Mouse (Mus musculus): ENCODE measurements around the gene Nr4a1.

The Nr4a1 gene

DNA sequence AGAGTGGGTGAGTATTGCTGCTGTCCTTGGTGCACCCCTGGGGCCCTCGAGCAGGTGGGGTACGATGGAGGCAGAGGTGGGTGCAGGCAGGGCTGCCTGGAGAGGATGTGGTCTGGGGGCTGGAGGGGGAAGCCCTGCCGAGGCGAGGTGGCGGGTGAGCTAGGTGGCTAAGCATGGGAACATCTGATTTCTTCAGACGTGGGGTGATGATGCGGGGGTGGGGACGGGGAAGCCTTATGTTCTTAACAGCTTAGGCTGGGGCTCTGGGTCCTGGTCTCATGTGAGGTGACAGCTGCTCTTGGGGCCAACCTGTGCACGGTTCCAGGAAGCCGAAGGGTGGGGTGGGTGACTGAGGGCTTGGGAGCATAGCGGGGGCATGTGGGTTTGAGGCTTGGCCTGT lies 4.4 kb downstream of the Nr4a1 start:
- DNase-seq, result no peak

DNA sequence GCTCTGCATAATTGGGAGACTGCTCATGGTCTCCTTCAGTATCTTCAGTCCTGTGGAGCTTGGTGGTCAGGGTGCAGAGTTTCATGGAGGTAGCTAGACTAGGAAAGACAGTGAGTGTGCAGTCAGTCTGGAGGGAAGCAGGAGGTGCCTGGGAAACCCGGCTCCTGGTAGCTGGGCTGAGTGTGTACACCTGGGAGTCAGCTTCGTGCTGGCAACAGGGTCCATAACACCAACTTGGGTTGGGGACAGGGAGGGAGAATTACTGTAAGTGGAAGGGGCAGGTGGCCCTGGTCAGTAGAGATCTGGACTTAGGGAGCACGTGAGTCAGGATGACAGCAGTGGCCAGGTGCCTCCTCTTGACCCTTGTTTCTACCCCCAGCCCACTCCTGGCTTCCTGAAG lies 5.9 kb downstream of the Nr4a1 start:
- DNase-seq, result no peak

DNA sequence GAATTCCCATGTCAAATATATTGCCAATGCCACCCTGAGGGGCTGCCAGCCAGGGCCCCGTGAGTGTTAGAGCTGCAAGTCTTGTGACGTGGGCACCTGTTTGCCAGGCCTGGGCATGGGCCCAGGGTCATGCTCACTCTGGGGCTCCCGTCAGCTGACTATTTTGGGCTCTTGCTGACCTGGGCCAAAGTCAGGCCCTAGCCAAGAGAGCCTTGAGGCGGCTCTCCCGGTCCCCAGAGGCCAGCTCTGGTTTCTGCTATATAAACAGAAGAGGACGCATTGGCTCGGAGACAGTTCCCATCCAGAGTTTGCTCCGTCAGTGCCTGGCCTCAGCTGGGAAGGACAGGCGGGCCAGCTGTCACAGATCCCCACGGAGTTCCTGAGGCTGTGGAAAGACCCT lies 6.3 kb downstream of the Nr4a1 start:
- DNase-seq, result no peak

DNA sequence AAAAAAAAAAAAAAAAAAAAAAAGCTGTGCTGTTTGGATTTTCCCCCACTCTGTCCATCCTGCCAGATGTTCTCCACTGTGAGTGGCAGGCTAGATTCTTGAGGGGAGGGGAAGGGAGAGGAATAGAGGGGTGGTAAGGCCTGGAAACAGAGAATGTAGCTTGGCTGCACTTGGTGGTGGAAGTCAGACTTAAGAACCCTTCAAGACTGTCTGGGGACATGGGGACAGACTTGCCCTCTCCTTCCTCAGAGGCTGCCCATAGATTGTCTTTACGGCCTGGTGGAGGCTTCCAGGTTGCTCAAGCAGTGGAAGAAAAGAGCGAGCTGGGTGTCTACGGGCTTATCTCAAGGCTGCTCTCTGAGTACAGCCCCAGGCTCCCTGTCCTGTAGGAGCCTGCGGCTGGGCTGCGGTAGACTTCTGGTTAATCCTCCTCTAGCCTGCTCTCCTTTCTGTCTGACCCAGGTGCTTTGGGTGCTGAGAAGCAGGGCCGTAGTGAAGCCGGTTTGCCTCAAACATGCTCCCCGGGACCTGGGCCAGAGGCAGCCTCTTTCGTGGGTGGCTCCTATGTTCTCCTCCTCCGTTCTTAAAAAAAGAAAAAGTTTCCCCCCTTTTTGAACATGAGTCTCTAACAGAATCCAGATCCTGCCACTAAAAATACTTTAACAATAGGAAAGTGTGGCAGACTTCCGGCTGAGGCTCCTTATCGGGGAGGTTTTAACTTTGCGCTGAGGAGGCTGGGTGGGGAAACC lies 7.0 kb downstream of the Nr4a1 start:
- no peak for DNase-seq

DNA sequence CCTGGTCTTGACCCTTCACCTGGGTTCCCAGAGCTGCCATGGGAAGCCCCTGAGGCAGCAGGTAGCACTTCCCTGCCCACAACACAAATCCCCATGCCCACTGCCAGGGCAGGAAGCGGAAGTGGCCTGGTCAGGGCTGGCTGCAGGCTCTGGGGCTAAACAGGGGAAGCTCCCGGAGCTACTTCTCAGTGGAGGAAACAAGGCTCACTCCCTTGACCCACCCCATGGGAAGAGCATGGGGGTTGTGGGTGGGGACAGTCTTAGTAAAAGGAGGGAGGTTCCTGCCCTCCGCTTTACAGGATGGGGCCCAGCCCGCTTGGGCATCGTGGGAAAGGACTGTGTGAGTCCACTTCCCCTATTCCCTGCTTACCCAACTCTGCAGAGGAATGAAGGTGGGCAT lies 8.4 kb downstream of the Nr4a1 start:
- no peak for DNase-seq

DNA sequence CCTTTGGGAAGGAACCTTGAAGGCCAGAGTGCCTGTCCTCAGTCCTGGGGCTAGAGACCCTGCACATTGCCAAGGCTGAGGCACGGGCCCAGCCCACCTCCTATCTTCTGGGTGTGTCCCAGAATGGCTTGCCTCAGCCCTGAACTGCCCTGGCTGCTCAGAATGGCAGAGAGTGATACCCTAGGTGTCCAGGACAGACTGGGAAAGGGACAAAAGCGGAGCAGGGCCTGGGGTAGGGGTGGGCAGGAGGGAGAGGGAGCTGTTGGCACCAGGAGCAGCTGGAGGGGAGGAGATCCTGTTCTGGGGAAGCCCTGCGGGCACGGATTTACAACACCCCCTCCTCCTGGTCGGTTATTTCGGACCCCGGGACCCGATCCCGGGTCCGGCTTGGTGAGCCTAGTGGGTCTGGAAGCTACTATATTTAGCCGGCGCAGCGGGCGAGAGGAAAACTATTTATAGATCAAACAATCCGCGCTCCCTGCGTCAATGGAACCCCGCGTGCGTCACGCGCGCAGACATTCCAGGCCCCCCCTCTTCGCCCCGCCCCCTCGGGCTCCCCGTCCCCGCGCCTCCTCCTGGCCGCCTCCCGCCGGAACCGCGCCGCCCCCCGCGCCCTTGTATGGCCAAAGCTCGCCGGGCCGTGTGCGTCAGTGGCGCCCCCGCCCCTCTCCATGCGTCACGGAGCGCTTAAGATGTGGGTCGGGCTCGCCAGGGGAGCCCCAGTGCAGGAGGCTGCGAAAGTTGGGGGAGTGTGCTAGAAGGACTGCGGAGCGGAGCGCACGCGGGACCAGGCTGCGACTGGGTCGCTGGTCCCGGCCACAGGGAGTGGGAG lies 12.3 kb downstream of the Nr4a1 start:
- DNase-seq, result peak; percentile 96

DNA sequence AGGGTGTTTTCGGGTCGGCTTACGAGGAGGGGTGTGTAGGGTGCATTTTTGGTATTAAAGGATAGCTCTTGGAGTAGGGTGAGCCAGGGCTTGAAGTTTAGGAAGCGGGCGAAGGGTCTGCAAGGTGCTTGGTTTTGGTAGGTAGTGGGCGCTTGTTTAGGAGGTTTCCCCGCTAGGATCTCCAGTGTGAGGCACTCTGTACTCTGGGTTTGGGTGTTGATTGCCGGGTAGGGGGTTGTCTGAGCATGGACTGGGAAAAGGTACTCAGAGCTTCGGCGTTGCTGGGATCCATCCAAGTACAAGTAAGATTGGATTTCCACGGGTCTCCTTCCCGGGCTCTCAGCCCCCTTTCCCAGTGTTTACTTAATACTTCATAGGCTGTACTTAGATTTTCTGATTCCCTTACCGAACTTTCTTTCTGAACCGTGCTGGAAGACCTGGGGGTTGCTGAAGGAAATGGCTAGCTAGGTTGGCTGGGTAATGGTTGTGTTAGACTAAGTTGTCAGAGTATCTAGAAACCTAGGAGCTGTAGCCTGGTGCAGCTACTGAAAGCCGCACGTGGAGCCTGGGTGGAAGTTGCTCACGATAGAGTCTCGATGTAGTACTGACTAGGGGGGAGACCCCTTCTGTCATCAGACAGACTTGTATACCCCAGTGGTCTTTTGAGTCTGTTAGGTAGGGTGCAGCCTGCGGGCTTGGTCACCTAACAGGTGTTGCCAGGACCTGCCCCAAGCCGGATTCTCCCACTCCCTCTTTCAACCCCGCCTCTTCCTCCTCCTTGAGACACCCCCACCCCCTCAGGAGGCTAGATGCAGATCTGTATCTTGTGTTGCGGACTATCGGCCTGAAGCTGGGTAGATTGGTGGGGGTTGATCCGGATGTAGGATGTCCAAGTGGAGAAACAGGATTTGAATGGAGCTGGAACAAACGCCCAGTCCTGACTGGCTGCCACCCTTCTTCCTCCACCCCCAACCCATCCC lies 13.3 kb downstream of the Nr4a1 start:
- no peak for DNase-seq

DNA sequence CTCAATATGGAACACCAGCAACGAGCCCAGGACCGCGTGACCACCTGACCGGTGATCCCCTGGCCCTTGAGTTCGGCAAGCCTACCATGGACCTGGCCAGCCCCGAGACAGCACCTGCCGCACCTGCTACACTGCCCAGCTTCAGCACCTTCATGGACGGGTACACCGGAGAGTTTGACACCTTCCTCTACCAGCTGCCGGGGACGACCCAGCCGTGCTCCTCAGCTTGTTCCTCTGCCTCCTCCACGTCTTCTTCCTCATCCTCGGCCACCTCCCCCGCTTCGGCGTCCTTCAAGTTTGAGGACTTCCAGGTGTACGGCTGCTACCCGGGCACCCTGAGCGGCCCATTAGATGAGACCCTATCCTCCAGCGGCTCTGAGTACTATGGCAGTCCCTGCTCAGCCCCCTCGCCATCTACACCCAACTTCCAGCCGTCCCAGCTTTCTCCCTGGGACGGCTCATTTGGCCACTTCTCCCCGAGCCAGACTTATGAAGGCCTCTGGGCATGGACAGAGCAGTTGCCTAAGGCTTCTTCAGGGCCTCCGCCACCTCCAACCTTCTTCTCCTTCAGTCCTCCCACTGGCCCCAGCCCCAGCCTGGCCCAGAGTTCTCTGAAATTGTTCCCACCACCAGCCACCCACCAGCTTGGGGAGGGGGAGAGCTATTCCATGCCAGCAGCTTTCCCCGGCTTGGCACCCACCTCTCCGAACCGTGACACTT lies 16.2 kb downstream of the Nr4a1 start:
- DNase-seq, result no peak

DNA sequence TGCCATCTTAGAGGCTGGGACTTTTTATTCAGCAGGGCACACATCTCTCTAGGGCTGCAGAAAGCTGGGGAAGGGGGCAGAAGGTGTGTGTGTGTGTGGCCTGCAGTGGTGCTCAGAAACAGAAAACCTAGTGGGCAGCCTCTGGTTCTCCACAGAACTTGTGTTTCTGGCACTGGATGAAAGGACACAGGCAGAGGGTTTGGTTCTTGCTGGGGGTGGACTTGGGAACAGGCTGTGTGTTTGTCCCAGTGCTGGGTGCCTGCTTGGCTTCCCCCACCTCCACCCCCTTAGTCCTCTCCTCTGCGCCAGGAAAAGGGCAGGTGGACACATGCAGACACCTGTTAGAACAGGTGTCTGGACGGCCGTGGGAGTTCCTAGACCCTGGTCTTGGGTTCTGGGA lies 17.0 kb downstream of the Nr4a1 start:
- DNase-seq, result no peak

DNA sequence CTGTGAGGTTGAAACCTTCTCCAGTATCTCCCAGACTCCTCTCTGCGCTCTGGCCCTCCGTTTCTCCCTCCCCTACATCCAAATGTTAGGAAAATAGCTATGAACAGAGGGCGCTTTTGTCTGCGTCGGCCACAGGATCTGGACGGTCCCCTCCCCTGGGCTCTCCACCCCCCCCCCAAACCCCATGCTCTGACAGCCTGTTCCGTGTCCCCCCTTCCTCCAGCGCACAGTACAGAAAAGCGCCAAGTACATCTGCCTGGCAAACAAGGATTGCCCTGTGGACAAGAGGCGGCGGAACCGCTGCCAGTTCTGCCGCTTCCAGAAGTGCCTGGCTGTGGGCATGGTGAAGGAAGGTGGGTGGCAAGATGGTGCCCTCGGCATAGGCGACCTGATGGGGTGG lies 17.4 kb downstream of the Nr4a1 start:
- no peak for DNase-seq

DNA sequence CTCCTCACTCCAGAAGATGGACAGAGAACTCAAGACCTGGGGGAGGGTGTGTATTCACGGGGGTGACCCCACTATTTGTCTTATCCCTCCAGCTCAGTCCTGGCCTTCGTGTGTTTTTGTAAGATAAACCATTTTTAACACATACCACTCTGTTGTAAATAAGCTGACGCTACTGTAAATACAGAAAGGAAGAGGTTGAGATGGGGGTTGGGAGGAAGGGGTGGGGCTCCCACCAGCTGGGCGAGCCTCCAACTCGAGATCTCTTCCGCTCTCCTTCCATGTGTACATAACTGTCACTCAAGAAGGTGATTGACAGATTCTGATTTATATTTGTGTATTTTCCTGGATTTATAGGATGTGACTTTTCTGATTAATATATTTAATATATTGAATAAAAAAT lies 20.3 kb downstream of the Nr4a1 start:
- DNase-seq, result no peak

DNA sequence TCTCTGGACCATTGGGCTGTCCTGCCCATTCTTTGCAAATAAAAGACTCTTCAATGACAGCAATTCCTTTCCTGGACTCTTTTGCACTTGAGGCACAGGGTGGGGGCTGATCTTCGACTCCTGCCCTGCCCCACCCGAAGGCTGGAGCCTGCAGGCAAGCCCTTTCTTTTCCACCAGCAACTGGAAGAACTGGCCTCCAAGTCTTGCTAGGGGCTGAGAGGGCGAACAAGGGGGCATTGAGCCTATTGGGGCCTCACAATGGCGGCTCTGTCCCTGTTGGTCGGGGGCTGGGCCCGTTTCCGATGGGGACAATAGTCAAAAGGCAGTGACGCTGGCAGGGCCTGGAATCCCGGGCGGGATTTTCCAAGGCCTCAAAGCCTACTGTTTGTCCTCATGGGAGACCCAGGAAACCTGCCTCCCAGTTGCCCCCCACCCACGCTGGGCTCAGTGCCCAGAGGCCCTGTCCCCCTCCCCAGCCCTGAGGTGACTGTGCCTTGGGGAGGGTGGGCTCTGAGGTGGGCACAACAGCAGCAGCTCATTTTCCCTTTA lies 23.4 kb downstream of the Nr4a1 start:
- peak; percentile 67 for DNase-seq

DNA sequence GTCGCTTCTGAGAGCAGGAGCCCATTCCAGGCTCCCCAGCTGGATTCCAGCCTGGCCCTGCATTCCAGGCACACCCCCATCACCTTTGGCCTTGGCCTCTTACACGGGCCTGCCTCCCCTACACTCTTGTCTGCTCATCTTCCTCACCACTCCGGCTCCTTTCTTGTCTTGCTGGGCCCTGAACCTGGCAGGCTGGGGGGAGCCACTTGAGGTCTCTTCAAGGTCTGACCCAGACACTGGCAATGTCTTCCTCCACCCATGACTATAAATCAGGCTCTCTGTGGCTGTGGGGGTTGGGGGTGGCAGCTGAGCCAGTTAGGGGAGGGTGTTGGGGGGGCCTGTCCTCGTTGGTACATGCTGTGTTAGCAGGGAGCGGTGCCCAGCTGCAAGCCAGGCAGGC lies 24.5 kb downstream of the Nr4a1 start:
- DNase-seq, result no peak

DNA sequence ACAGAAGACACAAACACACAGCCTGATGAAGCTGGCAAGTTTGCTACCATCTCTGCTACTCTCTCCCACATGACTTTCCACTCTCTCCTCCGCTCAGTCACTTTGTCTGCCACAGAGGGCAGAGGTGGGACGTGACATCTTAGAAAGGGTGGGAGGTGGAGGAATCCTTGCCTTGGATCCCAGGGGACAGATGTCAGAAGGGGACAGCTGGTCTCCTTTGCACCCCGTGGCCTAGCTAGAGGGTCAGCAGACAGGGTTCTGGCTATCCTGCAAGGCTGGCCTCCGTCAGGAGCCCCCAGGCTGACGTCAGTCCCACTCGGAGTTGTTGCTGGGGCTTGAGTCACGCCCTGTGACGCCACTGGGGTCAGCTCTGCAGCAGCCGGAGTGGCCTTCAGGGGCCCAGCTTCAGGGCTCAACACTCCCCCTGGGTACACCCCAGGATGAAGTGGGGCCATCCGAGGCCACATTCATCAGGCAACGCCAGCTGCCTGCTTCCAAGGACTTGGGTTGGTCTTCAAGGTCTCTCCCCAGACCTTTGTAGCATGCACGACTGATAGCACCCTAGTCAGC lies 25.4 kb downstream of the Nr4a1 start:
- DNase-seq, result no peak

DNA sequence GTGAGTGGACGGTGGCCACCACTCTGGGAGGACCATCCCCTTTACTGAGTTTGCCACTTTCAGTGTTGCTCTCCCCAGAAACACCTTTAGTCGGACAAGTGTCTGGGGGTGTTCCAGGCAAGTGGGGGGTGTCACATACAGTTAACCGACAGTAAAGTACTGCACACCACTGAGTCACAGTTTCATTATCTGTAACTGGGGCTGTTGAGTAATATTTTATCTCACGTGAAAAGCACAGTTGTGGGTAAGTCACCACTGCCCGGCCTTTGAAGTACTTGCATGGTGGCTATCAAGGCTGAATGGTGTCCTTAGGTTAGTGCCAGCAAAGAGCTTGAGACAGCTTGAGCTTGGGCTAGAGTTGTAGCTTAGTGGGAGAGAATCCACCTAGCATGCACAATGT lies 28.4 kb downstream of the Nr4a1 start:
- DNase-seq, result no peak

DNA sequence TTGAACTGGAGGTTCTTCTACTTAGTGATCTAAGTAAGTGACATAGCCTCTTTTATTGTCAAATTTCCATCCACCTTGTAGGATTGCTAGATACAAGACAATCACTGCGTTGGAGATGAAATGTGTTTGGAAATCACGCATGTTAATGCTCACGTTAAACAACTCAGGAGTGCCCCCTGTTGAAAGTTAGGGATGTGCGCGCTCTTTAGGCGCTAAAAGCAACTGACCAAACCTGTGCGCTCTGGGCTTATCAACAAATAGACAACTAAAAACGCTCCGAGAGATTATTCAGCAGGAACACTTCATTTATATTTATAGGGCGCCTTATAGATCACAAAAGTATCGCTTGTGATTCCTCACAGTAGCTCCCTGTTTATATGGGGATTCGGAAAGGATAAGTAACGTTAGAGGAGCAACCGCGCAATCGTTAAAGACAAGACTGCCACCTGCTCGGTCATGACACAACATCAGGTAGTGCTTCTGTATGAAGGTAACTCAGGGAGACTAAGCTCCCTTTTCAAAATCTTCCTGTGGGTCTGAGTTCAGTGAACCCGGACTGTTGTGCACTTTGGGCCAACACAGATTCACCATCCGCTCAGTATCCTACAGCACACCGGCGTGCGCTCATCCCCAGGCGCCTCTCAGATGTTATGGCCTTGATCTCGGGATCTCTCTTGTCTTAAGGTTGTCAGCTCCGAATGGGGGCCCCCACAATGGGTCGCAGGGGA lies 29.3 kb downstream of the Nr4a1 start:
- DNase-seq, result no peak

DNA sequence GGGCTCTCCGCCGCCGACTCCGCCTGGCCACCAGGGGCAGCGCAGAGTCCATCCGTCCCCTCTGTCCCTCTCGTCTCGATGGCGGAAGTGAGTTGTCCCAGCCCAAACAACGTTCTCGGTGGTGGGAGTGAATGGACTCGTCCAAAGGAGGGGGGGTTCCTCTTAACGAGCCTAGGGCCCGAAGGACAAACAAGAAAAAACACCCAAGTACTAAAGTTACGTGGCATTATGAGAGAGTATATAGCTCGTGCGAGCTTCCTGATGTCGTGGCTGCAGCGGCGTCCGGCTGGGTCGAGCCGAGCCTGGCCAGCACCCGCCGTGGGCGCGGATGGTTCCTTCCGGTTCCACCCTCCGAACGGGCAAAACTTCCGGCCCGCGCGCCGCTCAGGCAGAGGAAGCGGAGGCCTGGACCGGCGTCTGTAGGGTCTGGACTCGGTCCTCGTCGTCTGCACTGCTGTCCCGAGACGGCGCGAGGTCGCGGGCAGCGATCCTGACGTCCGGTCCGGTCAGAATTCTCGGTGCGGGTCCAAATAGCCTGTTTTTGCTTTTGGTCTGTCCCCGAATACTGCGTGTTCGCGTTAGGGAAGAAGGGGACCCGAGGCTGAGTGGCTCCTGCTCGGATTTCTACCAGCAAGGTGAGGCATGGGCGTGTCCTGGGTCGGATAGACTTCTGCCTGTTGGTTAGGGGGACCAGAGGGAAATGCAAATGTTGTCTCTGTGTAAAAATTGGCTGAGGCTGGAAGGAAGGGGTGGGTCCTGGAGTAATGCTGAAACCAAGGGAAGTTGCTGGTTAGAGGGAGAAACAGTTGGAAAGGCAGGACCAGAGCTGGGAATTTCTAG lies 30.1 kb downstream of the Nr4a1 start, which contains the start of gene Atg101:
Gene Atg101, plus strand, starts transcription at position 362 of the 840 bp plus-strand sequence.
- peak; percentile 90 for DNase-seq

DNA sequence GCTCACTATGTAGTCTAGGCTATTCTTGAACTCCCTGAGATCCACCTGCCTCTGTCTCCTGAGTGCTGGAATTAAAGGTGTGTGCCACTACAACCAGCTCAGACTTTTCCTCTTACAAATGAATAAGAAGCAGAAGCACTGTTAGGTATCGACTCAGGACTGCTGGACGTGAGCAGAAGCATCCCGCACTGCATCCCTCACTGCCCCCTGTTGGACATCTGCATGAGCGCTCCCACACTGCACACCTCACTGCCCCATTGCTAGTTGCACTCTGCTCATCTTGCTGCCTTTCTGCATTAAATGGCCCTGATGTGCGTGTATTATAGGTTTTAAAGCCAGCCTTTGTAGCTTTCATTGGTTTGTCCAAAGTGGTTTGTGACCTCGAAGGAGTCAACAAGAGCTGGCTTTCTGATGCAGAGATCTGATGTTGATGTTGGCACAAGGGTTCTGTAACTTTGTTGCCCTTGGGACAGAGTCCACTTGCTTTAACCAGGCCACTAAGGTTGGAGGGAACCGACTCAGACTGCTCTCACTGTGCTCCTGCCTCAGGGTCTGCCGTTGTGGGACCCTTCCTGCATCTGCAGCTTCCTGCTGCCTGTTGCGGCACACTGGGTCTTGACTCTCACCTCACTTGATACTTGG lies 32.2 kb downstream of the Nr4a1 start:
- no peak for DNase-seq

DNA sequence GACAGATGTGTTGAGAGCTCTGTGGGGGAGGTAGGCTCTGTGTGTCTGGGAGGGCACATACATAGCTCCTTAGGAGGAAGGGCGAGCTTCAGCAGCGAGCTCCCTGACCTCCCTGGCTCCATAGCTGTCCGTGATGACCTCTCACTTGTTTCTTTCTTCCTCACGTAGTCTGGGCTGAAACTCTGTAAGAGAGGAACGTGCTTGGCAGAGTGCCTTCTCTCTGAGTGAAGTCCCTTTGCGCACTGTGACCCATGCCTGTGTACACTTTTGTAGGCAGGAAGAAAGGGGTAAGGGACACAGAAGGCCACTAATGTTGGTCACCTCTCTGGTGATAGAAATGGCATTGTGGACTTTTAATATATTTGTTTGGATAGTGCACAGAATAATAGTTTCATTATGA lies 33.3 kb downstream of the Nr4a1 start:
- DNase-seq, result no peak

DNA sequence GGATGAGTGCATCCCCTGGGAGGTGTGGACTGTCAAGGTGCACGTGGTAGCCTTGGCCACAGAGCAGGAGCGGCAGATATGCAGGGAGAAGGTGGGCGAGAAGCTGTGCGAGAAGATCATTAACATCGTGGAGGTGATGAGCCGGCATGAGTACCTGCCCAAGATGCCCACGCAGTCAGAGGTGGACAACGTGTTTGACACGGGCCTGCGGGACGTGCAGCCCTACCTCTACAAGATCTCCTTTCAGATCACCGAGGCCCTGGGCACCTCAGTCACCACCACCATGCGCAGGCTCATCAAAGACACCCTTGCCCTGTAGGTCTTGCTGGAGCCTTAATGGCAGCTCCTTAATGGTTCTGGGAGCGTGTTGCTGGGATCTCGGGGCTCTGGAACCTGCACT lies 36.3 kb downstream of the Nr4a1 start:
- no peak for DNase-seq

All from right cerebral cortex, adult 18-20 months (tissue).